Comparison of ENCODE assay signal across 25 mouse cellular contexts in genomic region chr4:120400251-120400650, GRCm38 (mm10). TPM values are rescaled to one million over a fixed set of nuclear protein-coding genes. Genes with fewer than 3 reads are reported as not detected.
DNase-seq lines count a peak whose midpoint lies in the region; ATAC-seq and TF ChIP-seq lines count a peak whose summit lies in the region.
"Had no signal": no experiment of that assay in that cellular context is flagged by ENCODE, and none has a peak within 500 bp of the region (broad histone marks: within the 10 kb centered on the region; RNA-seq: fewer than 3 reads in every experiment).

No protein-coding gene starts in this region.

- WGBS in limb, embryonic 11.5 days: 37% methylated on average over 3 of the region's 3 CpGs
- WGBS in limb, embryonic 10.5 days: 74% methylated on average over 3 of the region's 3 CpGs
- WGBS in limb, embryonic 15.5 days: 27% methylated on average over 3 of the region's 3 CpGs

- no peaks in the 10 kb centered on the region for H3K27me3 ChIP-seq in limb, embryonic 11.5 days (ENCODE audit: control insufficient read depth, insufficient read depth, low read length)
- no peaks in the 10 kb centered on the region for H3K27me3 ChIP-seq in limb, embryonic 10.5 days (ENCODE audit: low read depth, poor library complexity, severe bottlenecking)
- H3K27me3 ChIP-seq in limb, embryonic 15.5 days: peaks cover 25% of the 10 kb centered on the region
- H3K27me3 ChIP-seq: heart, embryonic 12.5 days; heart, embryonic 15.5 days; hindbrain, embryonic 13.5 days had no signal

- no peak overlapping the region for H3K4me3 ChIP-seq in limb, embryonic 11.5 days (ENCODE audit: low read depth, low read length)
- no peak overlapping the region for H3K4me3 ChIP-seq in limb, embryonic 10.5 days
- no peak overlapping the region for H3K4me3 ChIP-seq in limb, embryonic 15.5 days
- H3K4me3 ChIP-seq in left cerebral cortex, adult 2 months: no peak overlapping the region
- H3K4me3 ChIP-seq: heart, embryonic 12.5 days; heart, embryonic 15.5 days; hindbrain, embryonic 10.5 days; hindbrain, embryonic 13.5 days had no signal

- no peak overlapping the region for H3K4me2 ChIP-seq in limb, embryonic 11.5 days (ENCODE audit: low read depth, severe bottlenecking)
- H3K4me2 ChIP-seq in limb, embryonic 15.5 days: no peak overlapping the region
- H3K4me2 ChIP-seq: heart, embryonic 12.5 days; heart, embryonic 15.5 days; hindbrain, embryonic 13.5 days had no signal

- no peak overlapping the region for H3K27ac ChIP-seq in limb, embryonic 11.5 days (replicated peaks; ENCODE audit: low read depth, low read length)
- no peak overlapping the region for H3K27ac ChIP-seq in limb, embryonic 10.5 days
- H3K27ac ChIP-seq in limb, embryonic 15.5 days: no peak overlapping the region
- H3K27ac ChIP-seq in left cerebral cortex, adult 2 months: no peak overlapping the region
- H3K27ac ChIP-seq: heart, embryonic 15.5 days; hindbrain, embryonic 10.5 days; hindbrain, embryonic 13.5 days; hindbrain, postnatal 0 days had no signal

- no peak overlapping the region for H3K9ac ChIP-seq in limb, embryonic 11.5 days (ENCODE audit: low read length)
- no peak overlapping the region for H3K9ac ChIP-seq in limb, embryonic 15.5 days
- H3K9ac ChIP-seq: heart, embryonic 12.5 days; heart, embryonic 15.5 days; hindbrain, embryonic 13.5 days had no signal

- DNase-seq in limb, embryonic 11.5 days (ENCODE audit: low spot score): peak; percentile 31
- no peak for DNase-seq in limb, embryonic 10.5 days (ENCODE audit: low spot score)
- peak; percentile 65 for DNase-seq in gonadal fat pad, adult 2 months (ENCODE audit: low read depth)
- DNase-seq in left cerebral cortex, adult 2 months (ENCODE audit: extremely low spot score in 1 of 2, low spot score in 2 of 2): no peak
- DNase-seq in left cerebral cortex, postnatal 36 days (ENCODE audit: low spot score in 2 of 2): no peak
- DNase-seq: adrenal gland, adult 2 months; adrenal gland, postnatal 14 days; B cell, adult 2 months; cerebellum, adult 11-12 months; cerebellum, adult 8-10 months; cerebellum, postnatal 10 days; gastrocnemius, postnatal 10 days; gastrocnemius, postnatal 36 days; heart, postnatal 10 days; heart, postnatal 36 days had no signal

- no peaks in the 10 kb centered on the region for H3K9me3 ChIP-seq in limb, embryonic 11.5 days (ENCODE audit: control insufficient read depth, low read length)
- H3K9me3 ChIP-seq in limb, embryonic 10.5 days (replicated peaks): no peaks in the 10 kb centered on the region
- no peaks in the 10 kb centered on the region for H3K9me3 ChIP-seq in limb, embryonic 15.5 days
- H3K9me3 ChIP-seq: heart, embryonic 12.5 days; heart, embryonic 15.5 days; hindbrain, embryonic 10.5 days; hindbrain, embryonic 13.5 days had no signal

- intact Hi-C loops in left cerebral cortex, adult 2 months (cut with DNase I): no loop called here
- intact Hi-C loops in left cerebral cortex, postnatal 36 days (cut with DNase I): no loop called here

- H3K4me1 ChIP-seq in limb, embryonic 11.5 days (ENCODE audit: control insufficient read depth, insufficient read depth, low read length): peaks cover 5% of the 10 kb centered on the region; the same call in 1 of the 2 replicates
- H3K4me1 ChIP-seq in limb, embryonic 10.5 days: peaks cover 27% of the 10 kb centered on the region
- H3K4me1 ChIP-seq in limb, embryonic 15.5 days: peaks cover 13% of the 10 kb centered on the region
- H3K4me1 ChIP-seq: hindbrain, embryonic 13.5 days had no signal

- ATAC-seq in limb, embryonic 11.5 days (ENCODE audit: insufficient number of reproducible peaks, low FRiP score, low TSS enrichment, low read depth): no peak
- peak; percentile 42; the same call in 1 of the 2 replicates for ATAC-seq in limb, embryonic 15.5 days (ENCODE audit: insufficient number of reproducible peaks, low FRiP score, low TSS enrichment, low read depth)
- ATAC-seq: forebrain, embryonic 16.5 days; hindbrain, postnatal 0 days; inflammation-experienced regulatory T-cells, adult 6 months; intestine, embryonic 16.5 days had no signal

- TF ChIP-seq CTCF in left cerebral cortex, adult 2 months (IDR thresholded peaks at IDR 0.05): no peak

- no peaks in the 10 kb centered on the region for H3K36me3 ChIP-seq in limb, embryonic 11.5 days (ENCODE audit: control insufficient read depth, insufficient read depth, low read length)
- H3K36me3 ChIP-seq in limb, embryonic 10.5 days: no peaks in the 10 kb centered on the region
- H3K36me3 ChIP-seq in limb, embryonic 15.5 days: no peaks in the 10 kb centered on the region
- H3K36me3 ChIP-seq: G1E; heart, embryonic 12.5 days; heart, embryonic 15.5 days; hindbrain, embryonic 10.5 days; hindbrain, embryonic 13.5 days had no signal

RNA-seq across cellular contexts. Expression of gene Scmh1, which starts 4.8 kb away (rescaled TPM):
- 36.9 and 42.2 TPM in 2 replicates for polyA plus RNA-seq in limb, embryonic 11.5 days (2014; fragmentation: Nextera tagmentation; extraction: Ambion mirVana)
- polyA plus RNA-seq in limb, embryonic 10.5 days (2016; fragmentation: Nextera tagmentation; extraction: Ambion mirVana): 35.8 and 38.5 TPM in 2 replicates
- 41.2 and 47.9 TPM in 2 replicates for polyA plus RNA-seq in gonadal fat pad, adult 2 months (2012; rRNA removed)
- 36.7 and 37.6 TPM in 2 replicates for polyA plus RNA-seq in limb, embryonic 15.5 days (2015; fragmentation: Nextera tagmentation; extraction: Ambion mirVana)
- 10 to 100 TPM; 82.9 to 91.5 TPM for total RNA-seq in left cerebral cortex, adult 2 months (2021)
- total RNA-seq in left cerebral cortex, postnatal 36 days (2021): 10 to 100 TPM; 83.6 to 96.1 TPM
- polyA plus RNA-seq: G1E had no signal

Comparison
In these comparisons a context has a peak if more than half of its experiments do, and no peak if none do; other contexts are left out.
1. DNase-seq: peak in limb, embryonic 11.5 days (single experiment) and gonadal fat pad, adult 2 months (single experiment); none in limb, embryonic 10.5 days (single experiment), left cerebral cortex, adult 2 months (0 of 2) and left cerebral cortex, postnatal 36 days (0 of 2).